Mouse (Mus musculus) lung, embryonic 14.5 days (tissue): ENCODE measurements around the gene Zfp503. TPM values are rescaled to one million over a fixed set of nuclear protein-coding genes. Genes with fewer than 3 reads are reported as not detected.

Experiments used
- ATAC-seq: fragments of 200-750 bp; cut with Nextera tagmentation; 2 replicates; pipeline ENCODE4 v1.8.0; 2017; ENCODE audit warnings: mild to moderate bottlenecking, moderate TSS enrichment, moderate library complexity; ENCODE audit not compliant: insufficient read depth
- DNase-seq: peaks from one replicate; pipeline ENCODE4 v3.0.0-alpha.2; 2015
- H3K27ac ChIP-seq: fragments of 300-500 bp; sonication (generic); 2 replicates; pipeline ENCODE4 v1.5.1; 2014; ENCODE audit warnings: low read depth, mild to moderate bottlenecking, moderate library complexity
- H3K27me3 ChIP-seq: fragments of 300-500 bp; sonication (generic); 2 replicates; pipeline ENCODE4 v1.6.1; 2014; ENCODE audit warnings: low read length, control low read depth; ENCODE audit not compliant: insufficient read depth
- H3K36me3 ChIP-seq: fragments of 300-500 bp; sonication (generic); 2 replicates; pipeline ENCODE4 v1.6.1; 2014; ENCODE audit warnings: control low read depth; ENCODE audit not compliant: insufficient read depth
- H3K4me1 ChIP-seq: fragments of 300-500 bp; sonication (generic); 2 replicates; pipeline ENCODE4 v1.6.1; 2014; ENCODE audit warnings: antibody characterized with exemption, control low read depth; ENCODE audit not compliant: insufficient read depth
- H3K4me2 ChIP-seq: fragments of 300-500 bp; sonication (generic); 2 replicates; pipeline ENCODE4 v1.6.1; 2014; ENCODE audit warnings: mild to moderate bottlenecking
- H3K4me3 ChIP-seq: fragments of 300-500 bp; sonication (generic); 2 replicates; pipeline ENCODE4 v1.5.1; 2014; ENCODE audit warnings: low read depth, low read length
- H3K9ac ChIP-seq: fragments of 300-500 bp; sonication (generic); 2 replicates; pipeline ENCODE4 v1.6.1; 2014
- H3K9me3 ChIP-seq: fragments of 300-500 bp; sonication (generic); 2 replicates; pipeline ENCODE4 v1.6.1; 2016; ENCODE audit warnings: low read depth, low read length, control low read depth
- CTCF ChIP-seq: IDR thresholded peaks from 2 replicates; pipeline ENCODE4 v1.5.1; 2016; ENCODE audit warnings: antibody characterized with exemption, low read depth
- WGBS: fragments of 180-500 bp; shearing (Covaris S2); extraction: QIAGEN DNeasy Blood & Tissue Kit; methylation state at CpG from one replicate; pipeline ENCODE4 v1.1.7; 2014; 5-methylcytosine and 5-hydroxymethylcytosine counted together
- polyA plus RNA-seq: library from polyadenylated mRNA; unstranded; fragments of >200 nt; fragmentation: Nextera tagmentation; extraction: Ambion mirVana; gene quantifications from 2 replicates; pipeline ENCODE4 v1.2.1, GENCODE M21; 2014

The Zfp503 gene
- polyA plus RNA-seq, 1 experiment from 2014 or later, result 22.0 TPM

DNA sequence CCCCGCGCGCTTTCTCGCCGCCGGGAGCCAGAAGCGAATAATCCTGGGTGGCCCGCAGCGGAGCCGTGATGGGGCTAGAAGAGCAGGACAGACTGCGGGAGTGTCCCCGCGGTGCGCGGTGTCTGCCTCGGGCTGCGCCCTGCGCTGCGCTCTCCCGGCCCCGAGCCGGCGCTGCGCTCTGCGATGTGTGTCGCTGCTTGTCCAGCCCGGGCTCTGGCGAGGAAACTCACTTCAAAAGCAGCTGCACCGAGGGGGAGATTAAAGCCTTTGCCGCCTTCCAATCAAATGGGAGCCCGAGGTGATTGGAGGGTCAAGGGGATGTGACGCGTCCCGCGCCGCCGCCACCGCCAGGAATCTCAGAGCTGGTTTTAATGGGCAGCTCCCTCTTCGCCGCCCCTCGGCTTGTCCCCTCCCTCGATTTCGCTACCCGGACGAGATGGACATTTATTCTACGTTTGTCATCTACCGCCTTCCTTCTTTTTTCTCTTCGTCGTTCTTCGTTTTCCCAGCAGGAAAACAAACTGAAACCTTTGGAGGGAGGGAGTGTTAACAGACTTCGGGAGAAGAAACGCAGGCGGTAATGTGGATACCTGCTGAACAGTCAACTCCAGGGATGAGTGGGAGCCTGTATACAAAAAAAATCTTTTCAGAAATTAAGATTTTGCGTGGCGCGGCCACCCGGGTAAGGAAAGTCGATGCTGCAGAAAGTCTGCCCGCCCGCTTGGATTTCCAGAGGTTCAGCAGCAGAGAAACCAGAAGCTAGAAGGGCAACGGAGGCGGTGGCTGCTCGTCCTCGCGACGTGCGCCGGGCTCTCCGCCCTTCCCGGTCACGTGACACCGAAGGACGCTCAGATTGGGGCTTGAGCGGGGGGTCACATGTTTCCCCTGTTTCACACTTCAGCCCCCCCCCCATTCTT, 1.5 kb downstream of the Zfp503 start:
- 0 out of 2 replicates have a peak, but pooled peaks have one; percentile 22 for TF ChIP-seq CTCF
- under 1% methylated on average over 74 of the region's 74 CpGs for WGBS
- Histone ChIP-seq H3K9ac (peak overlapping the region; percentile 98), H3K4me2 (peak overlapping the region; percentile 83), H3K9me3 (no peaks in the 10 kb centered on the region), H3K27ac (peak overlapping the region; percentile 100), H3K4me1 (peaks cover 9% of the 10 kb centered on the region; the same call in 1 of the 2 replicates), H3K36me3 (peaks cover 32% of the 10 kb centered on the region), H3K4me3 (peak overlapping the region; percentile 93), H3K27me3 (no peaks in the 10 kb centered on the region)
- DNase-seq, result peak; percentile 99
- peak; percentile 82 for ATAC-seq

DNA sequence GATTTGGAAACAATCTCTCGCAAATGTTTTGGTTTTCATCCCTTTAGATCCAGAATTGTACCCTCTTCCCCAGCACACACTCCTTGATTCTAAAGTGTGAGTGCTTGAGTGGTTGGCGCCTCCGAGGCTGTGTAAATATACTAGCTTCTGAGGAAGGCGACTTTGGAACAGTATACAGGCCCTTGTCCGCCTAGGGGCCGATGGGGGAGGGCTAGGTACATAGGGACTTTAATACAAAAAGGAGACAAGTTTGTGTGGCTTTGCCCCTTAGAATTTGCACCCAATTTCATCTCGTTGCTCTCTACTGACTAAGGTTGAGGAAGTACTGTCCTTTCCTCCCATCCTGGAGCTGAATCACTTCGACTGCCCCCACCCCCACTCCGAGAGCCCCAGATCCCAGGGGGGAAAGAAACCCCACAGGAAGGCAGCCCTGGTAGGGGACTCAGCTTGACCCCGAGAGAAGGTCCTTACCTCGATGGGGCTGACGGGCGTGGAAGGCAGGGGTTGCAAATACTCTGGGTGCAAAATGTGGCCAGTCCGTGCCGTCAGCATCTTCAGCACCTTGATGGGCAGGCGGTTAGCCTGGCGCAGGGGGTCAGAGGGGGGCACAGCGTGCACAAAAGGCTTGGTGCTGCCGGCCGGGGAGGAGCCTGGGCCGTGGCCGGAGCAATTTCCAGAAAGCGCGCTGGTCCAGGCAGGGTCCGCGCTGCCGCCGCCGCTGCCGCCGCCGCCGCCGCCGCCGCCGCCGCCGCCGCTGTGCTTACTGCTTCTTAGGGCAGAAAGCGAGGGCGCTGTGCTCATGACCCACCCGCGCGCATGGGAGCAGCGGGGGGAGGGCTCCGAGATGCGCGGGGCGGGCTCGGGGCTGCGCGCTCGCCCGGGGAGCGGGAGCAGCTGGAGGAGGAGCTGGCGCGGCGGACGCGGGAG, 2.4 kb downstream of the Zfp503 start:
- Histone ChIP-seq H3K9ac (peak overlapping the region; percentile 98), H3K4me1 (peaks cover 9% of the 10 kb centered on the region), H3K4me3 (peak overlapping the region; percentile 93), H3K27me3 (no peaks in the 10 kb centered on the region), H3K4me2 (peak overlapping the region; percentile 83), H3K9me3 (no peaks in the 10 kb centered on the region), H3K36me3 (peaks cover 41% of the 10 kb centered on the region), H3K27ac (peak overlapping the region; percentile 100)
- under 1% methylated on average over 60 of the region's 61 CpGs for WGBS
- peak; percentile 26 for ATAC-seq
- DNase-seq, result peak; percentile 85
- no peak for TF ChIP-seq CTCF

DNA sequence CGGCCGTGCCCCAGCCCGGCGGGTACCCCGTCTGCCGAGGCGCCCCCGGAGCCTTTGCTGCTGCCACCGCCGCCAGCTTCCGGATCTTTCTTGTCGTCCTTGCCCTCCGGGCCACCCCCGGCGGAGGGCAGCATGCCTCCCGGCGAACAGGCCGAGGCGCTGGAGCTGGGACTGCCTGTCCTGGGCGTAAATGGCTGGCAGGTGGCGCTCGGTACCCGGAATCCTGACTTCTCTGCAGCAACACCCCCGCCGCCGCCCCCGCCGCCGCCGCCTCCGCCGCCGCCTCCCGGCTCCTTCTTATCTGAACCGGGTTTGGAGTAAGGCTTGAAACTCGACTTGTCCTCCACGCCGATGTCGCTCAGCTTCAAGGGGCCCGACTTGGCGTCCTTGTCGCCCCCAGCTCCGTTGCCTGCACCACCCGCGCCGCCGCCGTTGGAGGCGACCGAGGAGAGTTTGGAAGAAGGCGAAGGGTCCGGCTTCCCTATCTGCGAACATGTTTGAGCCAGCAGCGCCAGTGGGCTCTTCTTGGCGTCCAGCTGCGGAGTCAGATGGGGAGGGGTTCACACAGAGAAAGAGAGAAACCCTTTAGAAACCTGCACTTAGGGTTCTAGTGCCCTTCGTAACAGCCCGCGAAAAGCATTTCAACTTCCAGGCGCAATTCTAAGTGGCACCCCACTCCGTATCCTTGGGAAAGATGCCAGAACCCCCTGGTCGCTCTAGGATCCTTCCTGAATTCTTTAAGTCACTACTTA, 3.2 kb downstream of the Zfp503 start:
- Histone ChIP-seq H3K9ac (peak overlapping the region; percentile 98), H3K27ac (peak overlapping the region; percentile 100), H3K27me3 (no peaks in the 10 kb centered on the region), H3K9me3 (no peaks in the 10 kb centered on the region), H3K36me3 (peaks cover 41% of the 10 kb centered on the region), H3K4me3 (peak overlapping the region; percentile 93), H3K4me2 (peak overlapping the region; percentile 83), H3K4me1 (peaks cover 5% of the 10 kb centered on the region; the same call in 1 of the 2 replicates)
- ATAC-seq, result no peak
- peak; percentile 51 for TF ChIP-seq CTCF
- WGBS, result under 1% methylated on average over 62 of the region's 62 CpGs
- DNase-seq, result peak; percentile 87

DNA sequence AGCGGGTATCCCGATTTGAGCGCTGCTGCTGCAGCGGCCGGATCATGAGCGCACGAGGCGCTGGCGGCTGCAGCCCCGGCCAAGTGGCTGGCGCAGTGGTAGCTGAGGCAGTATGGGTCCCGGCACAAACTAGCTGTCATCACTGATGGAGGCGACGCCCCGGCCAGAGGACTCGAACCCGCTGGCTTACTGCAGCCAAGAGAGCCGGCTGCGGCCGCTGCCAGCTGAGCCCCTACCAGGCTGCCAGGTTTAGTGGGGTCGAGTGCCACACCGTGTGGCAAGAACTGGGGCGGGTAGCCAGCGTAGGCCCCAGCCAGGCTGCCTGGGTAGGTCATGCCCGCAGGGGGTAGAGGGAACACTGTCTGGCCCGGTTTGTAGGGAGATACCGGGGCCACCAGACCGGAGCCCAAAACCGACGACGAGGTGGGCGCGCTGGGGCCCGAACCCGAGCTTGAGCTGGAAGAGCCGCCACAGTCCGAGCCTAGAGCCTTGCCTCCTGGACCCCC, 3.9 kb downstream of the Zfp503 start:
- no peak for TF ChIP-seq CTCF
- DNase-seq, result peak; percentile 68
- Histone ChIP-seq H3K27ac (peak overlapping the region; percentile 100), H3K9me3 (no peaks in the 10 kb centered on the region), H3K9ac (peak overlapping the region; percentile 98), H3K4me2 (peak overlapping the region; percentile 83), H3K4me1 (peaks cover 5% of the 10 kb centered on the region; the same call in 1 of the 2 replicates), H3K36me3 (peaks cover 41% of the 10 kb centered on the region), H3K27me3 (no peaks in the 10 kb centered on the region), H3K4me3 (peak overlapping the region; percentile 93)
- 1% methylated on average over 37 of the region's 37 CpGs for WGBS
- no peak for ATAC-seq

DNA sequence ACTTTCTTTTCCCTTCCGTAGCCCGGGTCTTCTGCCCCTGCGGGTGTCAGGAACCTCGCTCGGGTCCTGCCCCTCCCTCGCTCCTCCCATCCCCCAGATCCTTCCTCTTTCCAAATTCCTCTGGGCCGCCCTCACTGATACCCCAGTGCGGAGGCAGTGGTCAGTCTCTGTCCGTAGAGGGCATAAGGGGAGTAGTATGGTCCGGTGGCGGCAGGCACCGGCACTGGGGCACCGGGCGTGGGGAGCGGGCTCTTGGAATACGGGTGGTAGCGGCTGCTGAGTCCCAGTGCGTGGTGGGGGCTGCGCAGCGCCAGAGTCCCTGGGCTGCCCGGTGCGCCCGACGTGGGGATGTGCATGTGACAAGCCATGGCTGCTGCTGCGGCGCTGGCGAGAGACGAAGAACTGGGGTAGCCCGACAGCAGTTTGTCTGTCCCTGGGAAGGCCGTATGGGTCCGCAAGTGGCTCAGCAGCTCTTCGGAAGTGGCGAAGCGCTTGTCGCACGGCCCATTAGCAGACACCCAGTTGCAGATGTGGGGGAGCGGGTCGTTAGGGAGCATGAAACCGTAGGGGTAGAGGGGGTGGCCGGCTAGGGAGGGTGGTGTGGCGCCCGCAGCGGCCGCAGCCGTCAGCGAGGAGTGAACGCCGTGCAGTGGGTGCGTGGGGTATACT, 4.5 kb downstream of the Zfp503 start:
- H3K4me1 ChIP-seq, result peaks cover 5% of the 10 kb centered on the region; the same call in 1 of the 2 replicates
- peak overlapping the region; percentile 83 for H3K4me2 ChIP-seq
- ATAC-seq (no peak), DNase-seq (peak; percentile 67)
- WGBS, result under 1% methylated on average over 49 of the region's 49 CpGs
- no peaks in the 10 kb centered on the region for H3K27me3 ChIP-seq
- peak overlapping the region; percentile 98 for H3K9ac ChIP-seq
- no peak for TF ChIP-seq CTCF
- H3K4me3 ChIP-seq, result peak overlapping the region; percentile 93
- peak overlapping the region; percentile 100 for H3K27ac ChIP-seq
- peaks cover 41% of the 10 kb centered on the region for H3K36me3 ChIP-seq
- H3K9me3 ChIP-seq, result no peaks in the 10 kb centered on the region
